Mouse (Mus musculus) ES-CJ7 (cell line): ENCODE measurements around the gene Aldh3b1.
"Not testable (repeated sequence)": the region's sequence is repeated elsewhere in the genome, so short reads cannot be mapped to it uniquely, and the experiment has no call there.

Source experiments
- DNase-seq: peaks from one replicate; pipeline ENCODE4 v3.0.0; 2011; ENCODE audit warnings: low read depth, low spot score

The Aldh3b1 gene

GRCm38 (mm10) chr19:3929211-3929941 lies at the start of gene Aldh3b1:
Aldh3b1 (minus strand) TSS chr19:3929808.
- DNase-seq: no peak

GRCm38 (mm10) chr19:3975866-3976265 lies 46.3 kb upstream of the Aldh3b1 start:
- no peak for DNase-seq

GRCm38 (mm10) chr19:3974608-3975007 lies 45.0 kb upstream of the Aldh3b1 start:
- not testable (repeated sequence) for DNase-seq

DNA sequence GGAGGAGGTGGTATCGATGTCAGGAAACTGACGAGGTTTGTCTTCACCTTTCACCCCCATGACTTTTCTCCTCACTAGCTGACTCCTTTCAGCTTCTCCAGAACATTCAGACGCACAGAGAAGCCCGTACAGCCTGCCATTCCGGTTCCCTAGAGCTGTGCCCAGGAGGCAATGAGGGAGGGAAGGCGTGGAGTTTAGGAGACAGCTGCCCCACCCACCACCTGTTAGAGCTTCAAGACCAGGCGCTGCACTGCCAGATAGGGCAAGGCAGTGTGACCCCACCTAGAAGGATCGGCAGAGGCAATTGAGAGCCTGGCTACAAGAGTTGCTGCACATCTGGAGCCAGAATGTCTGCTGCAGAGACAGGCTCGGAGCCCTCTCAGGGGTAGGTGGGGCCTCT lies 42.6 kb upstream of the Aldh3b1 start, which contains the start of gene Aldh3b2:
Gene Aldh3b2 (plus strand): TSS at position 100 of the 400 bp plus-strand sequence.
- peak; percentile 36 for DNase-seq

DNA sequence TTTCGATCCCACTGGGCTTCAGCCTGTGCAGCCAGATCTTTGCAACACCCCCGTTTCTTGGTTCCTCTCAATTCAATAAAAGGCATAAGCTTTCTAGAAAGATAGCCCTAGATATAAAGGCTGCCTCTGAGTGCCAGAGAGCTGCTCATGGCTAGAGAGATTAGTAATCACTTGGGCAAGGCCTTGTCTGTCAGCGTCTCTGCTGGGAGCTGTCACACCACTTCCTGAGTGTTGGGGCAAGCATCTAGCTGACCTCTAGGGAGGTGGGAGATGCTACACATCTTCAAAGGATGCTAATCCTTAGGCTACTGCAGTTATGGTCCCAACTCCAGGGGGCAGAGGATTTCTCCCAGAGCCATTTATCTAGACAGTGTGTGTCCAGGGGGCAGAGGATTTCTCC lies 37.6 kb upstream of the Aldh3b1 start:
- DNase-seq: no peak

DNA sequence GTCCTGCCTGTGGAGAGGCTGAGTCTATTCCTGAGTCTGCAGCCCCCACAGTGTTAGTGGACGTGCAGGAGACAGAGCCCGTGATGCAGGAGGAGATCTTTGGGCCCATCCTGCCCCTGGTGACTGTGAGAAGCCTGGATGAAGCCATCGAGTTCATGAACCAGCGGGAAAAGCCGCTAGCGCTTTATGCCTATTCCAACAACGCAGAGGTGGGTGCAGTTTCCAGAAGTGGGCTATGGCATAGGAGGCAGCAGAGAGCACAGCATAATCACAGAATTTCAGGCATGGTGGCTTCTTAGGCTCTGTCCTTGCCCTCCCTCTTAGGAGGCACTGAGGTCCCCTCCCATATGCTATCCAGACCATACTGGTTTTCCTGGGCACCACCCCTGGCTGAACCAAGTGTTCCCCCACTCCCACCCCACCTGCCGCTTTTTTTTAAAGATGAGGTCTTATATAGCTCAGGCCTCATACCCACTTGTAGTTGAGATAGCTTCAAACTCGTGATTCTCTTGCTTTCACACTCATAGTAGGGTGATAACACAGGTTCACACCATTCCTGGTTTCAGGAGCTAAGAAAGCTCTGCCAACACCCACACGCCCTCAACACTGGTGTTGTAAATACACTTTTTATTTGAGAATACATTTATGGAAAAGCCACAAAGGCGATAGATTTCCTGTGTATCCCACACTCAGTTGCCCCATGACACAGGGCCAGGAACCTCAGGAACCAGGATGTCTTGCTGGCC lies 36.9 kb upstream of the Aldh3b1 start:
- peak; percentile 52 for DNase-seq

GRCm38 (mm10) chr19:3964030-3964429 lies 34.4 kb upstream of the Aldh3b1 start:
- no peak for DNase-seq

DNA sequence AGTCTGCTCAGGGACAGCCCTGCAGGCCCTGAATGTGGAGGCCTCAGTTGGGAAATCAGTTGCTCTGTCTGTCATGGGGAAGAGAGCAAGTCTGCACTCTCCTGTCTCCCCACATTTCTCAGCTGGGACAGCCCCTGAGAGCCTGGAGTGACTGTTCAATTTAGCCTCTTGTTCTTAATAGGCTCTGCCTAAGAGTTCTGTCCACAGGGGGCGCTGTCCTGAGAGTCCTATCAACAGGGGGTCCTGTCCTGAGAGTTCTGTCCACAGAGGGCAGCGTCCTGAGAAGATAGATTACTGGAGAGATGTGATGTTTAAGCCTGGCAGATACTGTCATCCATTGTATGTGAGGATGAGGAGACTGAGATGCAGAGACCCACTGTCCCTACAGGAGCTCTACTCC lies 32.9 kb upstream of the Aldh3b1 start:
- DNase-seq: peak; percentile 58

GRCm38 (mm10) chr19:3961805-3962204 lies 32.2 kb upstream of the Aldh3b1 start:
- not testable (repeated sequence) for DNase-seq

DNA sequence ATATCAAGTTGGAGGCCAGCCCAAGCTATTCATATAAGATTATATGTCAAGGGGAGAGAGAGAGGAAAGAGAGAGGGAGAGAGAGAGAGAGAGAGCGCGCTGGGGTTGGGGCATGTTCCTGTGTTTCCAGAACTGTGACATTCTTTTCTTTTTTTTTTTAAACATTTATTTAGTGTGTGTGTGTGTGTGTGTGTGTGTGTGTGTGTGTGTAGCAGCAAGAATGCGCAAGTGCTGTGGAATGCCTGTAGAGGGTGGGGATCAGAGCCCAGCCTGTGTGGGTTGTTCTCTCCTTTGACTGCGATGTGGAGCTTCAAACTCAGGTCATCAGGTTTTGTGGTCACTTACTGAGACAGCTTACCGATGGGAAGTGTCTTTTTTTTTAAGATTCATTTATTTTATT lies 30.6 kb upstream of the Aldh3b1 start:
- DNase-seq: no peak

DNA sequence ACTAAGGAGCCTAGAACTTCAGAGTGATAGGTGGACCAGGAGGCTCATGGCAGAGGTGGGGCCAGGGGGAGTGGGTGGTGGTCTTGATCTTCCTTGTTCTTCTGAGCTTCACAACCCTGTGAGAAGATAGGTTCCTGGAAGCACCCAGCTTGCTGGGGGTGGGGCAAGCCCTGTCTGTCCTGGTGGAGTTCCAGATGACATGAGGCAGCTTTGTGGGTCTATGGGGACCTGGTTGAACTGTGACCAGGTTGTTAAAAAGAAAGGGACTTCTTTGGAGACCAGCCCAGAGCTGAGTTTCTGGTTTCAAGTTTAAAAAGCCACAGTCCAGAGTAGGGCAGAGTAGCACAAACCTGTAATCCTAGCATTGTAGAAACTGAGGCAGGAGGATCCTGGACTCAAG lies 29.4 kb upstream of the Aldh3b1 start:
- DNase-seq: no peak

GRCm38 (mm10) chr19:3958470-3958869 lies 28.9 kb upstream of the Aldh3b1 start, which contains the start of gene Aldh3b3:
Aldh3b3 (plus strand) TSS chr19:3958645.
- no peak for DNase-seq

- not testable (repeated sequence) for DNase-seq
These were observed 27.9 kb upstream of the Aldh3b1 start for GRCm38 (mm10) chr19:3957296-3958036.

DNA sequence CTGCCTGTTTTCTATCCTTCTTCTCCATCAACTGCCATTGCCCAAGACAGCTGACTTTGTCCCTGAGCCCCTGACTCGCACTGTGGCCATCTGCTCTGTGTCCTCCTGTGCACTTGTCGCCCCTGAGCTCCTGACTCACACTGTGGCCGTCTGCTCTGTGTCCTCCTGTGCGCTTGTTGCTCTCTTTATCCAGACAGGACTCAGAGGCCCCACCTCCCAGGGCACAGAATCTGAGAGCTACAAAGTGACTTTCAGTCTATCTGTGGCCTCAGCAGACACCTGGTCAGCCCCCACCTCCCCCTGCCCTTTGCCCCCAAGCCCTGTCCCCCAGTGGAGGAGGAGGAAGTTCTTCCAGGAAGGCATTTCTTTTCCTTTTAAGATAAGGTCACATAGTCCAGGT lies 26.2 kb upstream of the Aldh3b1 start:
- DNase-seq: no peak

DNA sequence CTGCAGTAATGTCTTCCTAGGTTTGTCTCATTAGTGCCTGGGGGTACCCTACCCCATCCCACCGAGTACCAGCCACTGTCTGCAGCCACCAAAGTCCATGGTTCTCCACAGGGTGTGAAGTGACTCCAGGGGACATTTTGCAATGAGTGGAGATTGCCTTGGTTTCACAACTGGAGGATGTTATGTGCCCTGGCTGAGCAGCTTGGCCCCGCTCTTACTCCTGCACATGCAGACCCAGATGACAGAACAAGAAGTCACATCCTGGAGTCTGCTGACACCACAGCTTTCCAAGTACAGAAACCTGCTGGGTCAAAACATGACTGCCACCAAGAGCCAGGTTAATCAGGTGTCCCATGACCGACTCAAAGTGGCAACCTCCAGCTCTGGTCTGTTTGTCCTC lies 25.4 kb upstream of the Aldh3b1 start:
- DNase-seq: no peak

DNA sequence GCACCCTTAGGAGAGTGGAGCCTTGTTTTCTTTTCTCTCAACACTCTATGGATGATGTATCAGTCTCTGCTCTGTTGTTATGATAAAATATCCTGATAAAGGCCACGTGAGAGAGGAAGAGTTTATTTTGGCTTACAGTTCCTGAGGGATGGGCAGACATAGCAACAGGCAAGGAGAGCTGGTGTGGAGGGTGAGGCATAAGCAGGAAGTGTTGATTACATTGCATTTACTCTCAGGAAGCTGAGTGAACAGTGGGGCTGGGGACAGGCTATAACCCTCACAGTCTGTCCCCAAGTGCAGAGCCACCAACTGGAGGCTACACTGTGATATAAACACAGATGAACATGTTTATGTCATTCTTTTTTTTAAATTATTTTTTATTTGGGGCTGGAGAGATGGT lies 22.5 kb upstream of the Aldh3b1 start:
- no peak for DNase-seq

DNA sequence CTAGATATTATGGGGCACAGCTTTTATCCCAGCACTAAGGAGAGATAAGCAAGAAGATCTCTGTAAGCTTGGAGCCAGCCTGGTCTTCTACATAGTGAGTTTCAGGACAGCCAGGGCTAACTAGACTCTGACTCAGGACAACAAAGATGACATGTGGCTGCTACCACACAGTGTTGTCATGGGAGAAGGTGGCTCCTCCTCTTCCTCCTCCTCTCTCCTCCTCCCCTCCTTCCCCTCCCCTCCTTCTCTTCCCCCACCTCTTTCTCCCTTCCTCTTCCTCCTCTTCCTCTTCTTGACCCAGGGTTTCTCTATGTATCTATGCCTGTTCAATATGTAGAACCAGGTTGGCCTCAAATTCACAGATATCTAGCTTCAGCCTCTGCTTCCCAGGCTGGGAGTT lies 21.9 kb upstream of the Aldh3b1 start:
- DNase-seq: no peak

GRCm38 (mm10) chr19:3950331-3950730 lies 20.7 kb upstream of the Aldh3b1 start:
- no peak for DNase-seq

- no peak for DNase-seq
These were observed 18.9 kb upstream of the Aldh3b1 start for GRCm38 (mm10) chr19:3948546-3948945.

GRCm38 (mm10) chr19:3947813-3948212 lies 18.2 kb upstream of the Aldh3b1 start:
- DNase-seq: no peak

DNA sequence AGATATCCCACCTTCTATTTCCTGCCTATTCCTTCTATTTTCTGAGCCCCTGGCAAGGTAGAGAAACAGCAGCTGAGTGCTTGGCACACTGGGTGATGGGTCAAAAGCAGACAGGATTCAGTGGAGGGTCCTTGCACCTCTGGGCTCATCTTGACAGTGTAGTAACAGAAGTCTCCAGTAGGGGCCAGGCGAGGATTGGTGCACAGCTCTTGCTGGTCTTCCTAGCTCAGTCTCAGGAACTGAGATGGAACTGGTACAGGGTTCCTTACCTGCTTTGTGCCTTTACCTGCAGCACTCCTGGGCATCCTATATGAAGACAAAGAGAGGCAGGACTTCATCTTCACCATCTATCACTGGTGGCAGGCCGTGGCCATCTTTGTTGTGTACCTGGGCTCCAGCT lies 17.1 kb upstream of the Aldh3b1 start:
- peak; percentile 79 for DNase-seq

- no peak for DNase-seq
These were observed 16.4 kb upstream of the Aldh3b1 start for GRCm38 (mm10) chr19:3945872-3946564.
